In genomic region chr3:153648713-153649112, GRCm38 (mm10) we compare ENCODE assay signal across 15 mouse cellular contexts.
"Had no signal": no experiment of that assay in that cellular context is flagged by ENCODE, and none has a peak within 500 bp of the region (broad histone marks: within the 10 kb centered on the region; RNA-seq: fewer than 3 reads in every experiment).

No protein-coding gene starts in this region.

- H3K4me2 ChIP-seq: limb, embryonic 15.5 days; liver, embryonic 12.5 days; lung, embryonic 14.5 days; midbrain, embryonic 12.5 days; stomach, embryonic 15.5 days had no signal

- H3K27ac ChIP-seq: kidney, postnatal 0 days; limb, embryonic 15.5 days; liver, embryonic 12.5 days; midbrain, embryonic 12.5 days; stomach, embryonic 15.5 days had no signal

- H3K4me3 ChIP-seq: limb, embryonic 15.5 days; liver, embryonic 12.5 days; midbrain, embryonic 12.5 days; stomach, embryonic 15.5 days had no signal

- H3K9ac ChIP-seq: limb, embryonic 15.5 days; liver, embryonic 12.5 days; lung, embryonic 14.5 days; midbrain, embryonic 12.5 days; stomach, embryonic 15.5 days had no signal

- H3K9me3 ChIP-seq: limb, embryonic 15.5 days; liver, embryonic 12.5 days; midbrain, embryonic 12.5 days; stomach, embryonic 15.5 days had no signal

- H3K4me1 ChIP-seq: limb, embryonic 15.5 days had no signal

- H3K36me3 ChIP-seq: limb, embryonic 15.5 days; midbrain, embryonic 12.5 days; stomach, embryonic 15.5 days had no signal

- ATAC-seq: liver, embryonic 12.5 days had no signal

- DNase-seq: kidney, adult 11 months; kidney, adult 9 months; kidney, postnatal 36 days; layer of hippocampus, postnatal 36 days; lung, embryonic 14.5 days; lung, postnatal 10 days; lung, postnatal 4 days; right cerebral cortex, postnatal 14 days; thymus, adult 2 months; thymus, postnatal 25 days had no signal

- H3K27me3 ChIP-seq: limb, embryonic 15.5 days; liver, embryonic 12.5 days; midbrain, embryonic 12.5 days; stomach, embryonic 15.5 days had no signal
